Comparison of ENCODE assay signal across 8 mouse cellular contexts in genomic region chr1:42684783-42685182, GRCm38 (mm10). TPM values are rescaled to one million over a fixed set of nuclear protein-coding genes. Genes with fewer than 3 reads are reported as not detected.
DNase-seq lines count a peak whose midpoint lies in the region; ATAC-seq and TF ChIP-seq lines count a peak whose summit lies in the region.

No protein-coding gene starts in this region.

- H3K4me2 ChIP-seq in forebrain, embryonic 11.5 days (ENCODE audit: low read depth, low read length, severe bottlenecking), result peak overlapping the region; percentile 98
- H3K4me2 ChIP-seq in kidney, postnatal 0 days (ENCODE audit: low read length), result peak overlapping the region; percentile 68

- WGBS in forebrain, embryonic 11.5 days, result 1% methylated on average over 20 of the region's 21 CpGs
- 1% methylated on average over 20 of the region's 21 CpGs for WGBS in kidney, postnatal 0 days

- peaks cover 27% of the 10 kb centered on the region for H3K4me1 ChIP-seq in forebrain, embryonic 11.5 days (replicated peaks; ENCODE audit: control insufficient read depth, insufficient read depth, low read length)
- peaks cover 8% of the 10 kb centered on the region; the same call in 1 of the 2 replicates for H3K4me1 ChIP-seq in kidney, postnatal 0 days (replicated peaks; ENCODE audit: insufficient read depth, low read length)

- H3K9ac ChIP-seq in forebrain, embryonic 11.5 days (ENCODE audit: low read length), result peak overlapping the region; percentile 82
- H3K9ac ChIP-seq in kidney, postnatal 0 days (ENCODE audit: low read depth, low read length), result no peak overlapping the region

- ATAC-seq in forebrain, embryonic 11.5 days (replicated peaks; ENCODE audit: low FRiP score), result peak; percentile 73
- ATAC-seq in kidney, postnatal 0 days (replicated peaks; ENCODE audit: low FRiP score, low read depth), result peak; percentile 51; the same call in 1 of the 2 replicates

- H3K4me3 ChIP-seq in forebrain, embryonic 11.5 days (ENCODE audit: low read depth, low read length), result peak overlapping the region; percentile 95
- H3K4me3 ChIP-seq in kidney, postnatal 0 days (replicated peaks; ENCODE audit: low read depth, low read length), result peak overlapping the region; percentile 21

- peak overlapping the region; percentile 98 for H3K27ac ChIP-seq in forebrain, embryonic 11.5 days (ENCODE audit: low read depth, low read length)
- peak overlapping the region; percentile 66; the same call in 1 of the 2 replicates for H3K27ac ChIP-seq in kidney, postnatal 0 days

- H3K27me3 ChIP-seq in forebrain, embryonic 11.5 days (ENCODE audit: control insufficient read depth, insufficient read depth, low read length), result no peaks in the 10 kb centered on the region
- peaks cover 52% of the 10 kb centered on the region for H3K27me3 ChIP-seq in kidney, postnatal 0 days (ENCODE audit: insufficient read depth, low read length)

- H3K9me3 ChIP-seq in forebrain, embryonic 11.5 days (ENCODE audit: control insufficient read depth, low read length), result no peaks in the 10 kb centered on the region
- H3K9me3 ChIP-seq in kidney, postnatal 0 days (replicated peaks; ENCODE audit: low read length), result no peaks in the 10 kb centered on the region

- DNase-seq in frontal cortex, postnatal 36 days (ENCODE audit: low spot score in 2 of 2), result peak; percentile 53 to 61
- no peak for DNase-seq in frontal cortex, adult 2 months (ENCODE audit: extremely low spot score in 1 of 2, low spot score in 1 of 2)
- peak; percentile 35 for DNase-seq in ES-CJ7 (ENCODE audit: low read depth, low spot score)
- DNase-seq in forebrain, embryonic 11.5 days (ENCODE audit: low spot score), result peak; percentile 90
- DNase-seq in kidney, postnatal 0 days (ENCODE audit: low spot score), result no peak
- peak; percentile 72 for DNase-seq in neural tube, embryonic 10.5 days (ENCODE audit: extremely low spot score, low spot score)
- DNase-seq in urinary bladder, adult 2 months (ENCODE audit: low spot score), result no peak
- DNase-seq in lung, postnatal 36 days, result no peak

- H3K36me3 ChIP-seq in forebrain, embryonic 11.5 days (ENCODE audit: control insufficient read depth, insufficient read depth, low read length), result no peaks in the 10 kb centered on the region
- no peaks in the 10 kb centered on the region for H3K36me3 ChIP-seq in kidney, postnatal 0 days (ENCODE audit: insufficient read depth, low read length)

- peak; percentile 59 for TF ChIP-seq CTCF in kidney, postnatal 0 days (IDR thresholded peaks at IDR 0.05; ENCODE audit: low read depth)

RNA-seq across cellular contexts. Expression of gene Pou3f3, which starts 10.8 kb away (rescaled TPM):
- 29.7 and 31.7 TPM in 2 replicates for polyA plus RNA-seq in frontal cortex, adult 2 months (2012; rRNA removed)
- polyA plus RNA-seq in forebrain, embryonic 11.5 days (2014; fragmentation: Nextera tagmentation; extraction: Ambion mirVana), result 28.5 and 29.3 TPM in 2 replicates
- polyA plus RNA-seq in kidney, postnatal 0 days (2015; fragmentation: Nextera tagmentation; extraction: Ambion mirVana), result 12.4 and 13.2 TPM in 2 replicates
- polyA plus RNA-seq in urinary bladder, adult 2 months (2012; rRNA removed), result 0.21 and 0.22 TPM in 2 replicates

Comparison
In these comparisons a context has a peak if more than half of its experiments do, and no peak if none do; other contexts are left out.
1. DNase-seq: peak in frontal cortex, postnatal 36 days (2 of 2), ES-CJ7 (single experiment), forebrain, embryonic 11.5 days (single experiment) and neural tube, embryonic 10.5 days (single experiment); none in frontal cortex, adult 2 months (0 of 2), kidney, postnatal 0 days (single experiment), urinary bladder, adult 2 months (single experiment) and lung, postnatal 36 days (single experiment).
2. RNA of gene Pou3f3, which starts 10.8 kb away (polyA plus RNA-seq): 29.7 to 31.7 TPM in frontal cortex, adult 2 months, 28.5 to 29.3 TPM in forebrain, embryonic 11.5 days and 12.4 to 13.2 TPM in kidney, postnatal 0 days; 0.21 to 0.22 TPM in urinary bladder, adult 2 months; every median in the first group is over 10 times any median in the second.